Mouse (Mus musculus) thymus, postnatal 4 days (tissue): ENCODE measurements around the gene Narfl.
A peak's percentile ranks its signal among the peaks of the same experiment; 100 is the strongest.
"Not testable (repeated sequence)": the region's sequence is repeated elsewhere in the genome, so short reads cannot be mapped to it uniquely, and the experiment has no call there.

Experiments used
- DNase-seq: peaks from one replicate; pipeline ENCODE4 v3.0.0; 2021

Gene Narfl

DNA sequence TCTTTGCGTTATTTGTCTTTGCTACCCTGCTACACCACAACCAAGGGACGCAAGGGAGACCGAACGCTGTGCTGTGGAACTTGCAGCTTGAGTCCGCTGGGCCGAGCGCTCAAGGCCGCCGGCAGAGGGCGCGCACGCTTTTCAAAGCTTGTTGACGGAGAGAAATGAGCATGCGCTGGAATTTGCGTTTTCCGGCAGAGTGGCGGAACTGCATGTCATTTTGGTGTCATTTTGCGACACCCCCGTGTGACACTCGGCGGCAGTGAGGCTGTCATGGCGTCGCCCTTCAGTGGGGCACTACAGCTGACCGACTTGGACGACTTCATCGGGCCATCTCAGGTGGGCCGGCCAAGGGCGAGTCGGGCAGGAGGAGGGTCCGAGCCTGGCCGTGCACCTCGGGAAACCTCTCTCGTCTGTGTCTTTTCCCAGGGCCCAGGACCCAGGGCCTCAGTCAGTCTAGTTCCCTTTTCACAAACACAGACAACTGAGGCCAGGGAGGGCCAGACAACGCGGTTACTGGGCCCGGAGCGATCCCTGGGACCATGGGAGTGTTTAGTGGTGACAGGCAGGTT lies at the start of gene Narfl:
TSS of gene Narfl (plus strand) at position 228 of the 572 bp plus-strand sequence.
- peak; percentile 99 for DNase-seq

DNA sequence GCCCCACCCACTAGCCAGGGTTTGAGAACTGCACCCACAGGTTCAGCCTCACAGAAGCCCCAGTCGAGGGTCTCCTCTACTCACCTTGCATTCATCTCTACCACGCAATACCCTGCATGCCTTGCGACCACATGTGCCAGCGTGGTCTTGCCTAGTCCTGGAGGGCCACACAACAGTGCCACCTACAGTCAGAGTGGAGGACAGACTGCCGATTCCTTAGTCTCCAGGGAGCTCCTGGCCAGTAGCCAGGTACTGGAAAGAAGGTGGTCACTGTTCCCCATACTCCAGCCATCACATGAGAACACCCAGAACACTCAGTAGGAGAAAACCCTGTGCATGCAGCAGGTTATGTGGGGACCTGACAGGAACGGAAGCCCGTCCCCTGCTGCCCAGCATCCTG lies 49.7 kb upstream of the Narfl start:
- DNase-seq = no peak

GRCm38 (mm10) chr17:25725264-25725663 lies 48.3 kb upstream of the Narfl start:
- DNase-seq = no peak

GRCm38 (mm10) chr17:25727265-25728008 lies 46.1 kb upstream of the Narfl start, which contains the start of the genes Chtf18 and Rpusd1:
Gene Chtf18, minus strand, starts transcription at chr17:25727419.
Gene Rpusd1, plus strand, starts transcription at chr17:25727670.
- DNase-seq = peak; percentile 96

GRCm38 (mm10) chr17:25728009-25728270 lies 45.6 kb upstream of the Narfl start:
- no peak for DNase-seq

- peak; percentile 90 for DNase-seq
Measured at GRCm38 (mm10) chr17:25732082-25732481, 41.5 kb upstream of the Narfl start.

- DNase-seq = no peak
Measured at GRCm38 (mm10) chr17:25735246-25735645, 38.3 kb upstream of the Narfl start.

- DNase-seq = no peak
Measured at GRCm38 (mm10) chr17:25735745-25736144, 37.8 kb upstream of the Narfl start, which contains the start of gene Mslnl. Gene Mslnl, plus strand, starts transcription at chr17:25736042.

GRCm38 (mm10) chr17:25738861-25739260 lies 34.7 kb upstream of the Narfl start:
- DNase-seq = no peak

DNA sequence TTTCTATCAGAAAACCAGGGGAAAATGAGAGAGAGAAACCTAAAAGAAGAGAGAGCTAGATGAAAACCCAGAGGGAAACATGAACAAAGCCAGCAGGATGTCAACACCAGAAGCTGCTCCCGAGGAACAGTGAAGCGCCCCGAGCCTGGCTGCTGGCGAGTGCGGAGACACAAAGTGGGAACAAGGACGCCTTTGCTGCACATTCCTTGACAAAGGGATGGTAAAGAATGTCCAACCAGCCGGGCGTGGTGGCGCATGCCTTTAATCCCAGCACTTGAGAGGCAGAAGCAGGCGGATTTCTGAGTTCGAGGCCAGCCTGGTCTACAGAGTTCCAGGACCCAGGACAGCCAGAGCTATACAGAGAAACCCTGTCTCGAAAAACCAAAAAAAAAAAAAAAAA lies 32.1 kb upstream of the Narfl start:
- not testable (repeated sequence) for DNase-seq

DNA sequence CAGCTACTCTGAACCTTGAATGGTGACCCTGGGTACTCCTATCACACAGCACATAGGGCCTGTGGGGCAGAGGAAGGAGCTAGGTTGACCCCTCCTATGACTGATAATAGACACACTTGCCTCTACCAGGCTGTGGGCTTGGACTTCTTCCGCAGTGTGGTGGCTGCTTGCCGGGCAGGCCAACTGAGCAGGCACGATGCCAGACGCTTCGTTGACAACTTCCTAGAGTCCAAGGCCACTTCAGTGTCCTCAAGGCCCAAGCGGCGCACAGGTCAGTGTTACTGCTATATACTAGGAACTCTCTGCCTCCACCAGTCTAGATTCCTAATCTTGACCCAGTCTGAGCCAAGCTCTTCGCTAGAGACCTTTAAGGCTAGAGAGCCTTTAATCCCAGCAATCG lies 29.7 kb upstream of the Narfl start:
- no peak for DNase-seq

- no peak for DNase-seq
Measured at GRCm38 (mm10) chr17:25744311-25744710, 29.3 kb upstream of the Narfl start.

- DNase-seq = no peak
Measured at GRCm38 (mm10) chr17:25748238-25748637, 25.3 kb upstream of the Narfl start.

GRCm38 (mm10) chr17:25749314-25749713 lies 24.3 kb upstream of the Narfl start:
- DNase-seq = no peak

- DNase-seq = no peak
Measured at GRCm38 (mm10) chr17:25751446-25751845, 22.1 kb upstream of the Narfl start.

DNA sequence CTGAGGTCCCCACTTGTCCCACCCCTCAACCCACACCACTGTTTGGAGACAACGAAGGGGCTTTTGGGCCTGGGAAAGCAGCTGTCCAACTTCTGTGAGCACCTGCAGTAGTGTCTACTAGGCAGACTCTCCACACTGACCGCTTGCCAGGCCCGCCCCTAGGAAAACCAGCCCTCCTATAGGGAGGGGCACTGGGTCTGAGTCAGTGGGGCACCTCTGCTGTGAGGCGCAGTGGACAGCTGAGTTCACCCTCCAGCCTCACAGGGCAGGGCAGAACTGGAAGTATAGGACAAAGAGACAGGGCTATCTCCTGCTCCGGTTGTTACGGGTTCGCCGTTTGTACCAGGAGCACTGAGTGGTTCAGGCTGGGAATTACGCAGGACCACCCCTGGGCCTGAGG lies 19.3 kb upstream of the Narfl start, which contains the start of gene Msln:
TSS of gene Msln (minus strand) at position 138 of the 400 bp plus-strand sequence.
- no peak for DNase-seq

- no peak for DNase-seq
Measured at GRCm38 (mm10) chr17:25755086-25755485, 18.5 kb upstream of the Narfl start.

DNA sequence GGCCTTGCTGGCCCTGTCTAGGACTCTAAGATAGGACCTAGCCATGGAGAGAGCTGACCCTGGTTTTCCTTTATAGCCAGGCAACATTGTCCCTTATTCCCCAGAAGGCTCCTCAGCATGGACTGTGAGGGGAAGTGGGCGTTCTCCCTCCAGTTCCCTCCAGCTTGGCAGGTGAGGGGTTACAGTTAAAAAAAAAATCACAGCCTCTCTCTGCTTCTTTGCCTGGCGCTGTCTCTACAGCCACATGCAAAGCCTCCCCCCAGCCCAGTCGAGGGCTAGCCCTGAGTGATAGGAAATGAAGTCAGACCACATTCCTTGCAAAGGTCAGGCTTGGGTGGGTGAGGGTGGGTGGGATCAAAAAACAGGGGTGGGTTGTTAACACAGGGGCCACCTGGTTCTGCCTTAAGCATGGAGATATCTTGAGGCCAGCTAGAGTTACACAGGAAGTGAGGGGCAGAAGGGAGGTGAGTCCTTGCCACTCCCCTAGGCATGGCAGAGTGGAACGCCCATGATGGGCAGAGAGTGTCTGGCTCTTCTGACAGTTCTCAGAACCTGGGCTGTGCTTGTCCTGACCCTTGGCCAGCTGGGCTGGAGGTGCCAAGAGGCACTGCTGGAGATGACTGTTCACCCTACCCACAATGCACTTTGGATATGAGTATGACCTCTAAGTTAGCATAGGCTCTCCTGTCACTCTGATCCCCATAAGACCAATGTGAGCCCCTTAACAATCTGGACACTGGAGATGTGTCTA lies 17.8 kb upstream of the Narfl start:
- no peak for DNase-seq

- DNase-seq = no peak
Measured at GRCm38 (mm10) chr17:25756378-25757242, 17.0 kb upstream of the Narfl start.

- no peak for DNase-seq
Measured at GRCm38 (mm10) chr17:25757691-25758090, 15.9 kb upstream of the Narfl start.

GRCm38 (mm10) chr17:25760148-25760547 lies 13.4 kb upstream of the Narfl start:
- no peak for DNase-seq

GRCm38 (mm10) chr17:25761561-25761970 lies 12.0 kb upstream of the Narfl start:
- DNase-seq = no peak

DNA sequence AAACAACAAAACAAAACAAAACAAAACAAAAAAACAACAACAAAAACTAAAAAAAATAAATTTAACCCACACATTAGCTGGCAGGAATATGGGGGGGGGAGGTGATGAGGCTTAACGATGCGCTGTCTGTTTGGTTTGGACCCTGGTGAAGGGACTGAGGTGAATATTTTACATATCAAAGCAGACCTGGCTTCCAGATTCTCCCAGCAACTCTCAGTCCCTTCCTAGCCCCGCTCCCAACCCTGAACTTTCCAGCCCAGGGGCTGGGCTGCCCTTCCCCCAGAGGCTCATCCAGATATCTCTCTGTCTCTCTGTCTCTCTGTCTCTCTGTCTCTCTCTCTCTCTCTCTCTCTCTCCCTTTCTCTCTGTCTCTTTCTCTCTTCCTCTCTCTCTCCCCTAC lies 11.0 kb upstream of the Narfl start:
- DNase-seq = no peak
